21 mouse cellular contexts compared by ENCODE assay signal in the genomic region with DNA sequence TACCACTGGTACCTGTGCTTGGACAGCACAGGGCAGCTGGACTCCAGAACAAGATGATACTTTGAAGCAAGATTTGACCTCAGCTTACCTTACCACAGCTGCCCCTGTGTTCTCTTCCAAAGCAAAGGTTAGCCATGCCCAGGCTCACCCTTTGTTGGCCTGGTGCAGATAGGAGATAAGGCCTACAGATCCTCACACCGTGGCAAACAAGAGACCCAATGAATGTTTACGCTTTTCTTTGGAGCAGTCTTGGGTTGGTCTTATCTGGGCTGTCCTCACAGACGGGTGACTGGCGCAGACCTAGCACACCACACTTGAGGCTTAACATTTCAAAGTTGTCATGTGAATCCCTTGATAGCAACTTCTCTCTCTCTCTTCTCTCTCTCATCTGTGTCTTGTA. TPM values are rescaled to one million over a fixed set of nuclear protein-coding genes. Genes with fewer than 3 reads are reported as not detected.
A peak's percentile ranks its signal among the peaks of the same experiment; 100 is the strongest.
DNase-seq lines count a peak whose midpoint lies in the region; ATAC-seq lines count a peak whose summit lies in the region.
"Had no signal": no experiment of that assay in that cellular context is flagged by ENCODE, and none has a peak within 500 bp of the region (broad histone marks: within the 10 kb centered on the region; RNA-seq: fewer than 3 reads in every experiment).

No protein-coding gene starts in this region.

- peak; percentile 85 for DNase-seq in heart, embryonic 10.5 days (ENCODE audit: low spot score)
- no peak for DNase-seq in heart, postnatal 36 days
- DNase-seq in c-Kit-positive CD71-positive TER-119-negative erythroid progenitor cells, embryonic 14.5 days (ENCODE audit: low read depth) = peak; percentile 22
- DNase-seq in liver, embryonic 11.5 days (ENCODE audit: low spot score) = no peak
- DNase-seq in cerebellum, adult 8-10 months = no peak
- no peak for DNase-seq in thymus, postnatal 25 days
- DNase-seq: cerebellum, adult 11-12 months; gastrocnemius, postnatal 36 days; kidney, adult 18-20 months; kidney, postnatal 10 days; layer of hippocampus, adult 9-11 months; right cerebral cortex, postnatal 14 days; thymus, adult 2 months had no signal

- WGBS in heart, embryonic 10.5 days = 18% methylated on average over 4 of the region's 4 CpGs
- 32% methylated on average over 4 of the region's 4 CpGs for WGBS in liver, embryonic 11.5 days

- ATAC-seq in liver, embryonic 11.5 days (replicated peaks; ENCODE audit: low FRiP score) = peak; percentile 93
- ATAC-seq in megakaryocyte progenitor cell, adult 5-6 weeks (replicated peaks; ENCODE audit: poor library complexity) = peak; percentile 84
- ATAC-seq in monocyte, adult 5-6 weeks (replicated peaks; ENCODE audit: insufficient number of reproducible peaks, low FRiP score, low TSS enrichment, poor library complexity, severe bottlenecking) = no peak
- ATAC-seq: hindbrain, postnatal 0 days; lung, postnatal 0 days had no signal

- no peak overlapping the region for H3K4me2 ChIP-seq in liver, embryonic 11.5 days
- H3K4me2 ChIP-seq: forebrain, embryonic 12.5 days; limb, embryonic 13.5 days; midbrain, embryonic 11.5 days; neural tube, embryonic 13.5 days had no signal

- no peaks in the 10 kb centered on the region for H3K36me3 ChIP-seq in heart, embryonic 10.5 days
- H3K36me3 ChIP-seq in liver, embryonic 11.5 days (ENCODE audit: control insufficient read depth, insufficient read depth, low read length) = no peaks in the 10 kb centered on the region
- H3K36me3 ChIP-seq: forebrain, embryonic 12.5 days; limb, embryonic 13.5 days; neural tube, embryonic 13.5 days had no signal

- no peak overlapping the region for H3K4me3 ChIP-seq in heart, embryonic 10.5 days
- H3K4me3 ChIP-seq in liver, embryonic 11.5 days (ENCODE audit: low read depth, low read length) = no peak overlapping the region
- H3K4me3 ChIP-seq: forebrain, embryonic 12.5 days; limb, embryonic 13.5 days; neural tube, embryonic 13.5 days had no signal

- H3K27me3 ChIP-seq in heart, embryonic 10.5 days (ENCODE audit: insufficient read depth, poor library complexity, severe bottlenecking) = peaks cover 5% of the 10 kb centered on the region; the same call in 1 of the 2 replicates
- H3K27me3 ChIP-seq in liver, embryonic 11.5 days (replicated peaks; ENCODE audit: control insufficient read depth, insufficient read depth, low read length) = no peaks in the 10 kb centered on the region
- H3K27me3 ChIP-seq: forebrain, embryonic 12.5 days; limb, embryonic 13.5 days; neural tube, embryonic 13.5 days had no signal

- intact Hi-C loops in heart, postnatal 36 days (cut with DNase I) = no loop called here

- peaks cover 53% of the 10 kb centered on the region for H3K4me1 ChIP-seq in heart, embryonic 10.5 days
- peaks cover 12% of the 10 kb centered on the region for H3K4me1 ChIP-seq in liver, embryonic 11.5 days (replicated peaks; ENCODE audit: control insufficient read depth, insufficient read depth, low read length)

- no peak overlapping the region for H3K9ac ChIP-seq in liver, embryonic 11.5 days (ENCODE audit: low read depth, low read length)
- H3K9ac ChIP-seq: forebrain, embryonic 12.5 days; limb, embryonic 13.5 days; neural tube, embryonic 13.5 days had no signal

- H3K27ac ChIP-seq in heart, embryonic 10.5 days = peak overlapping the region; percentile 72
- peak overlapping the region; percentile 2; the same call in 1 of the 2 replicates for H3K27ac ChIP-seq in liver, embryonic 11.5 days (ENCODE audit: low read depth, low read length)
- H3K27ac ChIP-seq: forebrain, embryonic 12.5 days; hindbrain, postnatal 0 days; limb, embryonic 13.5 days; neural tube, embryonic 13.5 days had no signal

- no peaks in the 10 kb centered on the region for H3K9me3 ChIP-seq in heart, embryonic 10.5 days
- H3K9me3 ChIP-seq in liver, embryonic 11.5 days (ENCODE audit: control insufficient read depth, low read length) = no peaks in the 10 kb centered on the region
- H3K9me3 ChIP-seq: forebrain, embryonic 12.5 days; limb, embryonic 13.5 days; neural tube, embryonic 13.5 days had no signal

RNA-seq across cellular contexts. Expression of a gene that starts 36.5 kb away (rescaled TPM):
- polyA plus RNA-seq in heart, embryonic 10.5 days (2016; fragmentation: Nextera tagmentation; extraction: Ambion mirVana) = 24.7 and 25.5 TPM in 2 replicates
- total RNA-seq in heart, postnatal 36 days (2021) = 10 to 100 TPM; 56.4 to 92.5 TPM
- 22.3 and 22.8 TPM in 2 replicates for polyA plus RNA-seq in liver, embryonic 11.5 days (2014; fragmentation: Nextera tagmentation; extraction: Ambion mirVana)
- not detected in 2 replicates for total RNA-seq in megakaryocyte progenitor cell, adult 5-6 weeks (2015)
- total RNA-seq in megakaryocyte progenitor cell, adult 5-6 weeks (2017) = not detected in 2 replicates
- total RNA-seq in monocyte, adult 5-6 weeks (2017) = 8.7 TPM in 1 of 3 replicates, not detected in the others

Comparison
In these comparisons a context has a peak if more than half of its experiments do, and no peak if none do; other contexts are left out.
1. DNase-seq: peak in heart, embryonic 10.5 days (single experiment) and c-Kit-positive CD71-positive TER-119-negative erythroid progenitor cells, embryonic 14.5 days (single experiment); none in heart, postnatal 36 days (0 of 2), liver, embryonic 11.5 days (single experiment), cerebellum, adult 8-10 months (single experiment) and thymus, postnatal 25 days (single experiment).